Mouse (Mus musculus) ES-E14 (cell line): Measurements from ENCODE around the gene Rbfox1.

Experiments used
- CHD2 ChIP-seq: IDR thresholded peaks from 2 replicates; pipeline ENCODE4 v1.6.1; 2014; ENCODE audit warnings: mild to moderate bottlenecking, low read depth, low read length, inconsistent platforms
- HCFC1 ChIP-seq: IDR thresholded peaks from 2 replicates; pipeline ENCODE4 v1.6.1; 2012; ENCODE audit warnings: low read length, inconsistent platforms, borderline replicate concordance; ENCODE audit not compliant: insufficient read depth
- MAFK ChIP-seq: IDR thresholded peaks from 2 replicates; pipeline ENCODE4 v1.6.1; 2014; ENCODE audit warnings: mild to moderate bottlenecking, low read depth, low read length, inconsistent platforms; ENCODE audit not compliant: insufficient read depth
- ZC3H11A ChIP-seq: IDR thresholded peaks from 2 replicates; pipeline ENCODE4 v1.6.1; 2012; ENCODE audit warnings: low read depth, mild to moderate bottlenecking, inconsistent platforms, low read length, borderline replicate concordance
- ZNF384 ChIP-seq: IDR thresholded peaks from 2 replicates; pipeline ENCODE4 v1.6.1; 2012; ENCODE audit warnings: low read depth, low read length, inconsistent platforms

- TF ChIP-seq CHD2, result no peak
- TF ChIP-seq ZNF384, result no peak
- no peak for TF ChIP-seq HCFC1
- no peak for TF ChIP-seq MAFK
- TF ChIP-seq ZC3H11A, result no peak
These were observed 538.8 kb downstream of the Rbfox1 start for GRCm38 (mm10) chr16:6423878-6424409.
